Mouse (Mus musculus): ENCODE measurements around the gene Slc22a29.
"Not testable (repeated sequence)": the region's sequence is repeated elsewhere in the genome, so short reads cannot be mapped to it uniquely, and the experiment has no call there.

The Slc22a29 gene

DNA sequence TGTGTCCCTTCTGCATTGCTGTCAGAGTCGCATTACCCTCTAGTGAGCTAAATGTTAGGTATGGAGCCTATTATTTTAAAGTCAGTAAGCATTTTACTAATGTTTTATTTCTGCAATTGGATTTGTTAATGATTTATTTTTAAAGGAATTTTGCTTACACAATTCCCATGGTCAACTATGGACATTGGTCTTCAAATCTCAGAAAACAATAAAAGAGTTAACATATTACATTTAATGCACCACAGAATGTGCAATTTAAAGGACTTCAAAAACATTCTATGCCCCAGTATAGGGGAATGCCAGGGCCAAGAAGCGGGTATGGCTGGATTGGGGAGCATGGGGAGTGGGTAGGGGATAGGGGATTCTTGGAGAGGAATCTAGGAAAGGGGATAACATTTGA lies at the start of gene Slc22a29:
Gene Slc22a29, minus strand, starts transcription at position 101 of the 400 bp plus-strand sequence.
- DNase-seq (ENCODE audit: low spot score in 2 of 2): no peak

GRCm38 (mm10) chr19:8265324-8265723 lies 46.6 kb upstream of the Slc22a29 start:
- DNase-seq (ENCODE audit: low spot score in 2 of 2): no peak

DNA sequence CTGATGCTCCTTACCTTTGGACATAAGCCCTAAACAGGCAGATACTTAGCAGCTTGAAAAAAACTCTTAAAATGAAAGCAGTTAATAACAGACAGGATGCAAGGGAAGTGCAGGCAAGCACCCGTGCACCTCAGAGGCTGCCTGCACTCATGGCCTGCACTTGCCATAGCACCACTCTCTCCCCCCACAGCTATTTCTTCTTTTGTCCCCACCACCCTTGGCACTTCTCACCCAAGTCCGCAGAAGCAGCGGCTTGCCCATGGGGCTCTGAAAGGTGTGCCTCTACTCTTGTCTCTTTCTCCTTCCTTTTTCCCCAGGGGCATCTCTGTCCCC lies 34.0 kb upstream of the Slc22a29 start:
- no peak for DNase-seq (ENCODE audit: low spot score in 2 of 2)

DNA sequence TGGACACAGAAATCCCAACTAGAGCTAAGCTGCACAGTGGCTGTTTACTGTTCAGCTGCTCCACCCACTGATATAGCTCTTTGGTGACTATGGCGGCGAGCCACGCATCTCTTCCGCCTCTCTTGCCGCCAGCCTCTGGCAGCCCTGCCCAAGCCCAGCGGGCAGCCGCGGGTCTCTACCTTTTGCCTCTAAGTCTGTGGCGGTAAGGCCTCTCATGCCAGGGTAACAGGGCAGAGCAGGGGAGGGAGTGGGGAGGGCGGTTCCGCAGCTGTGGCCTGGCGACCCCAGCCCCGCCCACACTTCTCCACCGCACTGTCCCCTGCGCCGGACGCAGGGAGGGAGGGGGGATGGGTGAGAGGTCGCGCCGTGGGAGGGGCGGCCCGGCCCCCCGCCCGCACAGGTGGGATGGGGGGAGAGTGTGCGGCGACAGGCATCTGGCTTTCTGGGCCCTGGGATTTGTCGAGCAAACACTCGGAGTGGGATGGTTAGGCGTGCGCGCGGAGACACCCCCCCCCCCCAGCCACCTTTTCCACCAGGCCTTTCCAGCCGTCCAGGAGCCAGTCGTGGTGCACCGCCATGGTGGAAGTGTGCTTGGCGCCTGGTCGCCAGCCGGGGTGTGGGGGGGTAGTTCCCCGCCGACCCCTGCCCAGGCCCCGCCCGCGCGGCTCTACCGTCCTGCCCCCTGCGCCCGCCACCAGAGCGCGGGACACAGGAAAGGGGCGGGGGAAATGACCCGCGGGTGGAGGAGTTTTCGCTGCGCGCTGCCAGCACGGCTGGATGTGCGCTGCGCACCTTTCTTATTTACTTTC lies 33.4 kb upstream of the Slc22a29 start:
- peak in 1 of 2 experiments; percentile 6 for DNase-seq (ENCODE audit: low spot score in 2 of 2)

- no peak for DNase-seq (ENCODE audit: low spot score in 2 of 2)
Measured at GRCm38 (mm10) chr19:8228916-8229315, 10.2 kb upstream of the Slc22a29 start.

DNA sequence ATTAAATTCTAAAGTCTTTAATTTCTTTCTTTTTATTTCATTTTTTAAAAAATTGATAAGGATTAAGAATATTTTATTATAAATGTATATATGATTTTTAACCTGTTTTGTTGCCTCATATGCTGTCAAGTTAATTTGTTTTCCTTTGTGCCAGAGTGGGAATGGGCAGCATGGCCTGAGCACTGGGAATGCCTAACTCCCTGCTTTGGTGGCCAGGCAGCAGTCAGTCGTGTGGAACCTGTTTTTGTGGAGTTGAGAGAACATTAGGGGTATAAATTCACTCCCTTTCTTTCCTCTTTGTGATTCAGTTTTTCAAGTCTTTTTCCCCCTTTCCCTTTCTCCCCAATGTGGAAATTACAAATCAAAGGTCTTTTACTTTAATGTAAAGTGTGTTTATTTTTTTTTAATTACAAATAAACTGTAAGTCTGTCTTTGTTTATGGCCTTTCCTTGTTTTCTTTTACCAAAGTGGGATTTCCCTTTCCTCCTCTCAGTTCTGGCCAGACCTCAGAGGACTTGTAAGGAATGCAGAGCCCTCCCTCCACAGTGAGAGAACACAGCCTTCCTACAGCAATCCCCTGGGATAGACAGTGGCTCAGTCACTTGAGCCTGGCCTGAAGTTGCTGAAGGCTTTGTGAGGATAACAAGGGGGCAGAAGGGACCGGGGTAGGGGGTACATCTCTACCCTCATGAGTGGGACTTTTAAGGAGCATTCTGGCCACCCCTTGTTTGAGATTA lies 69.7 kb downstream of the Slc22a29 start:
- DNase-seq (ENCODE audit: low spot score in 2 of 2): no peak

- DNase-seq (ENCODE audit: low spot score in 2 of 2): not testable (repeated sequence)
Measured at GRCm38 (mm10) chr19:8142716-8143115, 76.0 kb downstream of the Slc22a29 start.

DNA sequence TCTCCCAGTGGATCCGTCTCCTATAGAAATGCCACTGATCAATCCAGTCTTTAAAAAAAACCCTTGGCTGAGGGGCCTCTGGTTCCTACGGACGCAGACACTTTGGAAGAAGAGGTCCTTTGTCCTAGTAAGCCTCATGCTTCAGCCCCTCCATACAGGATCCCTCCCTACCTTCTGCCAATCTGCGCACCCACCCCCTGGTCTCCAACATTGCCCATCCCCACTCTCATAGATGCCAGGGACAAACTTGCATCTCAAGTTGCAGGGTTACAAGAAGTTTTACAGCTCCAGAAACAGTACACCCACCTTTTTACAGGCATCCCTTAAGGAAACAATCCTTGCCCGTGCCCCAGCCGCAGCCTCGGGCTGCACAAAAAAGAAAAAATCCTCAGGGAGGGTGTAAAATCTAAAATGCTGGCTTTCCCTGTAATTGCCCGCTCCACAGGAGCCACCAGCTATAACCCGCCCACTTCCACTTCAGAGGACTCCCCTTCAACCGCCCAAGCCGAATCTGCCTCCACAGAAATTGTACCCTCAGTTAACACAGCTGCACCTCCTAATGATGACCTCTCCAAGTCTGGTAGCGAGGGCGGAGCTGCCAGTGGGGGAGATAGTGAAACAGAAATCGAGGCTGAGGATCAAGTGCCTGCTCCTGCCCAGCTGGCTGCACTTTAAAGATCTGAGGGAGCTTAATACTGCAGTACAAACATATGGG lies 84.4 kb downstream of the Slc22a29 start:
- not testable (repeated sequence) for DNase-seq (ENCODE audit: low spot score in 2 of 2)

- not testable (repeated sequence) for DNase-seq (ENCODE audit: low spot score in 2 of 2)
Measured at GRCm38 (mm10) chr19:8131881-8132280, 86.8 kb downstream of the Slc22a29 start, which contains the start of gene Slc22a28. Gene Slc22a28, minus strand, starts transcription at chr19:8131982.

Data from thymus, postnatal 10 days (tissue).